Mouse (Mus musculus) embryonic facial prominence, embryonic 12.5 days (tissue): ENCODE measurements around the gene Unk. TPM values are rescaled to one million over a fixed set of nuclear protein-coding genes. Genes with fewer than 3 reads are reported as not detected.

Experiments
- ATAC-seq: fragments of 200-750 bp; cut with Nextera tagmentation; 2 replicates; pipeline ENCODE4 v1.8.0; 2017; ENCODE audit not compliant: insufficient number of reproducible peaks, insufficient read depth, low FRiP score, low TSS enrichment
- H3K27ac ChIP-seq: fragments of 300-500 bp; sonication (generic); 2 replicates; pipeline ENCODE4 v1.5.1; 2016; ENCODE audit warnings: mild to moderate bottlenecking
- H3K27me3 ChIP-seq: fragments of 300-500 bp; sonication (generic); 2 replicates; pipeline ENCODE4 v1.6.1; 2016; ENCODE audit warnings: mild to moderate bottlenecking, moderate library complexity
- H3K36me3 ChIP-seq: fragments of 300-500 bp; sonication (generic); 2 replicates; pipeline ENCODE4 v1.6.1; 2016; ENCODE audit warnings: mild to moderate bottlenecking
- H3K4me1 ChIP-seq: fragments of 300-500 bp; sonication (generic); 2 replicates; pipeline ENCODE4 v1.6.1; 2016
- H3K4me2 ChIP-seq: fragments of 300-500 bp; sonication (generic); replicated peaks from 2 replicates; pipeline ENCODE4 v1.6.1; 2016; ENCODE audit warnings: mild to moderate bottlenecking, moderate library complexity
- H3K4me3 ChIP-seq: fragments of 300-500 bp; sonication (generic); 2 replicates; pipeline ENCODE4 v1.5.1; 2016; ENCODE audit warnings: mild to moderate bottlenecking
- H3K9ac ChIP-seq: fragments of 300-500 bp; sonication (generic); 2 replicates; pipeline ENCODE4 v1.6.1; 2016; ENCODE audit warnings: mild to moderate bottlenecking, moderate library complexity
- H3K9me3 ChIP-seq: fragments of 300-500 bp; sonication (generic); 2 replicates; pipeline ENCODE4 v1.6.1; 2016; ENCODE audit warnings: mild to moderate bottlenecking, moderate library complexity
- WGBS: fragments of 180-500 bp; shearing (Covaris S2); methylation state at CpG from one replicate; pipeline ENCODE4 v1.1.7; 2016; 5-methylcytosine and 5-hydroxymethylcytosine counted together
- polyA plus RNA-seq: library from polyadenylated mRNA; unstranded; fragments of >200 nt; fragmentation: Nextera tagmentation; extraction: Ambion mirVana; gene quantifications from 2 replicates; pipeline ENCODE4 v1.2.1, GENCODE M21; 2016

Gene Unk
- polyA plus RNA-seq, 1 experiment from 2014 or later, result 44.1 TPM

GRCm38 (mm10) chr11:116106963-116107776 lies 77.0 kb downstream of the Unk start:
- H3K4me1 ChIP-seq, result peaks cover 59% of the 10 kb centered on the region
- H3K27me3 ChIP-seq, result peaks cover 68% of the 10 kb centered on the region
- no peak overlapping the region for H3K9ac ChIP-seq
- no peak overlapping the region for H3K27ac ChIP-seq
- 21% methylated on average over 14 of the region's 14 CpGs for WGBS
- peak overlapping the region; percentile 38 for H3K4me2 ChIP-seq
- no peak for ATAC-seq
- no peak overlapping the region for H3K4me3 ChIP-seq
- H3K9me3 ChIP-seq, result no peaks in the 10 kb centered on the region
- no peaks in the 10 kb centered on the region for H3K36me3 ChIP-seq

- no peaks in the 10 kb centered on the region for H3K9me3 ChIP-seq
- no peak overlapping the region for H3K9ac ChIP-seq
- no peak for ATAC-seq
- peak overlapping the region; percentile 7; the same call in 1 of the 2 replicates for H3K4me3 ChIP-seq
- peak overlapping the region; percentile 31 for H3K4me2 ChIP-seq
- no peak overlapping the region for H3K27ac ChIP-seq
- no peaks in the 10 kb centered on the region for H3K36me3 ChIP-seq
- WGBS, result 9% methylated on average over 19 of the region's 19 CpGs
- H3K27me3 ChIP-seq, result peaks cover 68% of the 10 kb centered on the region
- H3K4me1 ChIP-seq, result peaks cover 56% of the 10 kb centered on the region
These were observed 77.7 kb downstream of the Unk start for GRCm38 (mm10) chr11:116107777-116108285.

GRCm38 (mm10) chr11:116108464-116109137 lies 78.5 kb downstream of the Unk start:
- no peaks in the 10 kb centered on the region for H3K9me3 ChIP-seq
- H3K4me2 ChIP-seq, result peak overlapping the region; percentile 68
- WGBS, result 4% methylated on average over 22 of the region's 23 CpGs
- H3K27ac ChIP-seq, result no peak overlapping the region
- peaks cover 53% of the 10 kb centered on the region for H3K4me1 ChIP-seq
- H3K4me3 ChIP-seq, result peak overlapping the region; percentile 41
- no peaks in the 10 kb centered on the region for H3K36me3 ChIP-seq
- ATAC-seq, result no peak
- peaks cover 68% of the 10 kb centered on the region for H3K27me3 ChIP-seq
- H3K9ac ChIP-seq, result no peak overlapping the region

GRCm38 (mm10) chr11:116109441-116110081 lies 79.4 kb downstream of the Unk start:
- Histone ChIP-seq H3K27ac (no peak overlapping the region), H3K9ac (peak overlapping the region; percentile 48), H3K9me3 (no peaks in the 10 kb centered on the region), H3K4me3 (peak overlapping the region; percentile 41), H3K36me3 (no peaks in the 10 kb centered on the region), H3K27me3 (peaks cover 68% of the 10 kb centered on the region), H3K4me1 (peaks cover 44% of the 10 kb centered on the region), H3K4me2 (peak overlapping the region; percentile 68)
- ATAC-seq, result no peak
- 3% methylated on average over 65 of the region's 70 CpGs for WGBS

GRCm38 (mm10) chr11:116110131-116110530 lies 80.0 kb downstream of the Unk start:
- WGBS, result 2% methylated on average over 33 of the region's 35 CpGs
- H3K4me2 ChIP-seq, result peak overlapping the region; percentile 68
- H3K27me3 ChIP-seq, result peaks cover 68% of the 10 kb centered on the region
- ATAC-seq, result no peak
- H3K27ac ChIP-seq, result no peak overlapping the region
- H3K4me1 ChIP-seq, result peaks cover 43% of the 10 kb centered on the region
- H3K4me3 ChIP-seq, result peak overlapping the region; percentile 41
- no peaks in the 10 kb centered on the region for H3K36me3 ChIP-seq
- H3K9me3 ChIP-seq, result no peaks in the 10 kb centered on the region
- H3K9ac ChIP-seq, result peak overlapping the region; percentile 48

- WGBS, result 27% methylated on average over 10 of the region's 10 CpGs
- no peak overlapping the region for H3K27ac ChIP-seq
These were observed 80.4 kb downstream of the Unk start for GRCm38 (mm10) chr11:116110540-116110939.

More at GRCm38 (mm10) chr11:116110540-116110939, 80.4 kb downstream of the Unk start:
- H3K27me3 ChIP-seq, result peaks cover 65% of the 10 kb centered on the region
- no peak for ATAC-seq
- peaks cover 43% of the 10 kb centered on the region for H3K4me1 ChIP-seq
- peak overlapping the region; percentile 68 for H3K4me2 ChIP-seq
- H3K9me3 ChIP-seq, result no peaks in the 10 kb centered on the region
- H3K36me3 ChIP-seq, result no peaks in the 10 kb centered on the region
- peak overlapping the region; percentile 41 for H3K4me3 ChIP-seq
- H3K9ac ChIP-seq, result no peak overlapping the region

Other genes with a start within 250 kb of the Unk start
- 17.5 TPM in 2 replicates for gene Caskin2, start 216.7 kb upstream of the Unk start, polyA plus RNA-seq
- gene Tsen54, start 215.6 kb upstream of the Unk start, polyA plus RNA-seq, result 36.3 and 36.7 TPM in 2 replicates
- 7.6 and 8.8 TPM in 2 replicates for gene Llgl2, start 206.3 kb upstream of the Unk start, polyA plus RNA-seq
- gene Myo15b, start 171.9 kb upstream of the Unk start, polyA plus RNA-seq, result 0.10 and 0.18 TPM in 2 replicates
- 1.8 and 2.4 TPM in 2 replicates for gene Smim5, start 130.4 kb upstream of the Unk start, polyA plus RNA-seq
- gene Smim6, start 118.3 kb upstream of the Unk start, polyA plus RNA-seq, result 1.00 and 1.7 TPM in 2 replicates
- gene Sap30bp, start 97.0 kb upstream of the Unk start, polyA plus RNA-seq, result 46.9 and 47.0 TPM in 2 replicates
- 26.3 and 28.7 TPM in 2 replicates for gene Recql5, start 96.8 kb upstream of the Unk start, polyA plus RNA-seq
- 4.1 and 4.2 TPM in 2 replicates for gene Itgb4, start 55.6 kb upstream of the Unk start, polyA plus RNA-seq
- gene Galk1, start 17.6 kb upstream of the Unk start, polyA plus RNA-seq, result 165 and 169 TPM in 2 replicates
- gene H3f3b, start 2.4 kb upstream of the Unk start, polyA plus RNA-seq, result 2,246 and 2,293 TPM in 2 replicates
- 1.3 and 1.8 TPM in 2 replicates for gene Unc13d, start 47.6 kb downstream of the Unk start, polyA plus RNA-seq
- 44.9 and 48.3 TPM in 2 replicates for gene Wbp2, start 56.7 kb downstream of the Unk start, polyA plus RNA-seq
- gene Trim47, start 96.9 kb downstream of the Unk start, polyA plus RNA-seq, result 6.9 and 9.1 TPM in 2 replicates
- 2.3 and 2.6 TPM in 2 replicates for gene Trim65, start 100.8 kb downstream of the Unk start, polyA plus RNA-seq
- gene Mrpl38, start 108.5 kb downstream of the Unk start, polyA plus RNA-seq, result 83.7 and 89.2 TPM in 2 replicates
- 61.2 and 61.3 TPM in 2 replicates for gene Fbf1, start 137.8 kb downstream of the Unk start, polyA plus RNA-seq
- gene Ten1, start 168.5 kb downstream of the Unk start, polyA plus RNA-seq, result 66.5 and 71.9 TPM in 2 replicates
- 25.8 and 26.4 TPM in 2 replicates for gene Acox1, start 168.7 kb downstream of the Unk start, polyA plus RNA-seq
- gene Evpl, start 207.8 kb downstream of the Unk start, polyA plus RNA-seq, result 2.9 and 3.1 TPM in 2 replicates
- 105 and 107 TPM in 2 replicates for gene Srp68, start 243.9 kb downstream of the Unk start, polyA plus RNA-seq